Mouse (Mus musculus) brain, embryonic 14.5 days (tissue): ENCODE measurements at regions not wholly inside any gene's neighbourhood (a gene's known extent, or its start where the extent isn't known, plus 50 kb on each side); places are given as distances from the start of the nearest gene placed in this dataset.
"Not testable (repeated sequence)": the region's sequence is repeated elsewhere in the genome, so short reads cannot be mapped to it uniquely, and the experiment has no call there.

Source experiments
- CTCF ChIP-seq: fragments of 200-500 bp; IDR thresholded peaks from 2 replicates; pipeline ENCODE4 v1.5.1; 2012; ENCODE audit warnings: inconsistent platforms, mild to moderate bottlenecking, moderate library complexity, borderline replicate concordance; ENCODE audit not compliant: insufficient read depth, insufficient read length; ENCODE audit errors: extremely low read depth
- POLR2A ChIP-seq: fragments of 200-500 bp; IDR thresholded peaks from 2 replicates; pipeline ENCODE4 v1.6.1; 2012; ENCODE audit warnings: mild to moderate bottlenecking, inconsistent platforms, borderline replicate concordance; ENCODE audit not compliant: poor library complexity, insufficient read depth, insufficient read length, severe bottlenecking; ENCODE audit errors: extremely low read depth

DNA sequence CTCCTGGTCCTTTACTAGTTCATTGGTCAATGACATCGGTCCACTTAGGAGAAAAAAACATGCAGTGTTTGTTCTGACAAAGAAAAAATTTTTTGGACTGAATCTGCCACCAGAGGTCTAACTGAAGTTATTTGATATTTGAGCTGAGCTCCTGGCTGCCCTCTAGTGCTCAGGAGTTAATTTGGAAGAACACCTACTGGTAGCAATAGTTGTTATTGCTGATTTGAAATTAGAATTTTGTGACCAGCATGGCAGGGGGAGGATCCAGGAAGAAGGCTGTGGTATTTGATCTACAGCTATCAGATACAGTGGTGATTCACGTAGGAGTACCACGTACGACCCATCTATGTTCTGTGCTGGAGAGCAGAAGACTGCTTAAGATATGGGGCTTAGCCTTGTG is 466.6 kb upstream of the Olfr1507 start:
- TF ChIP-seq CTCF, POLR2A: not testable (repeated sequence)
